Comparison of ENCODE assay signal across 22 mouse cellular contexts in genomic region chr11:46889093-46889492, GRCm38 (mm10).
DNase-seq lines count a peak whose midpoint lies in the region; ATAC-seq and TF ChIP-seq lines count a peak whose summit lies in the region.
"Had no signal": no experiment of that assay in that cellular context is flagged by ENCODE, and none has a peak within 500 bp of the region (broad histone marks: within the 10 kb centered on the region; RNA-seq: fewer than 3 reads in every experiment).

No protein-coding gene starts in this region.

- no peak for TF ChIP-seq CTCF in kidney, postnatal 0 days (IDR thresholded peaks at IDR 0.05; ENCODE audit: low read depth)
- TF ChIP-seq CTCF in kidney, adult 2 months (conservative IDR thresholded peaks at IDR 0.05; ENCODE audit: insufficient read depth, insufficient read length, low read depth, low read length), result no peak

- no peak overlapping the region for H3K9ac ChIP-seq in kidney, embryonic 14.5 days (ENCODE audit: low read depth, low read length)
- H3K9ac ChIP-seq in kidney, embryonic 15.5 days, result no peak overlapping the region
- no peak overlapping the region for H3K9ac ChIP-seq in kidney, embryonic 16.5 days (replicated peaks; ENCODE audit: low read length)
- H3K9ac ChIP-seq in kidney, postnatal 0 days (ENCODE audit: low read depth, low read length), result no peak overlapping the region

- no peaks in the 10 kb centered on the region for H3K36me3 ChIP-seq in kidney, embryonic 14.5 days (ENCODE audit: control insufficient read depth, insufficient read depth, low read length)
- H3K36me3 ChIP-seq in kidney, embryonic 15.5 days, result no peaks in the 10 kb centered on the region
- H3K36me3 ChIP-seq in kidney, embryonic 16.5 days (ENCODE audit: insufficient read depth, low read length), result no peaks in the 10 kb centered on the region
- no peaks in the 10 kb centered on the region for H3K36me3 ChIP-seq in kidney, postnatal 0 days (ENCODE audit: insufficient read depth, low read length)
- H3K36me3 ChIP-seq in kidney, adult 2 months (ENCODE audit: control insufficient read depth, insufficient read depth, low read length), result no peaks in the 10 kb centered on the region
- H3K36me3 ChIP-seq: G1E had no signal

- no peak for TF ChIP-seq POLR2A in kidney, adult 2 months (IDR thresholded peaks at IDR 0.05; ENCODE audit: low read depth, low read length)

- no peaks in the 10 kb centered on the region for H3K9me3 ChIP-seq in kidney, embryonic 14.5 days (ENCODE audit: control insufficient read depth, low read length)
- H3K9me3 ChIP-seq in kidney, embryonic 15.5 days (replicated peaks), result no peaks in the 10 kb centered on the region
- H3K9me3 ChIP-seq in kidney, embryonic 16.5 days (ENCODE audit: low read length), result no peaks in the 10 kb centered on the region
- no peaks in the 10 kb centered on the region for H3K9me3 ChIP-seq in kidney, postnatal 0 days (replicated peaks; ENCODE audit: low read length)
- H3K9me3 ChIP-seq: G1E had no signal

- no peak overlapping the region for H3K4me3 ChIP-seq in kidney, embryonic 14.5 days (ENCODE audit: low read length)
- no peak overlapping the region for H3K4me3 ChIP-seq in kidney, embryonic 15.5 days (replicated peaks)
- no peak overlapping the region for H3K4me3 ChIP-seq in kidney, embryonic 16.5 days (ENCODE audit: low read length)
- no peak overlapping the region for H3K4me3 ChIP-seq in kidney, postnatal 0 days (replicated peaks; ENCODE audit: low read depth, low read length)
- H3K4me3 ChIP-seq in kidney, adult 2 months (ENCODE audit: insufficient read depth, low read depth, low read length), result no peak overlapping the region

- H3K4me2 ChIP-seq in kidney, embryonic 14.5 days (replicated peaks; ENCODE audit: low read depth, low read length), result no peak overlapping the region
- H3K4me2 ChIP-seq in kidney, embryonic 15.5 days, result no peak overlapping the region
- no peak overlapping the region for H3K4me2 ChIP-seq in kidney, embryonic 16.5 days (replicated peaks; ENCODE audit: low read depth, low read length)
- no peak overlapping the region for H3K4me2 ChIP-seq in kidney, postnatal 0 days (ENCODE audit: low read length)

- no peaks in the 10 kb centered on the region for H3K4me1 ChIP-seq in kidney, embryonic 14.5 days (ENCODE audit: control insufficient read depth, insufficient read depth, low read length)
- H3K4me1 ChIP-seq in kidney, embryonic 15.5 days, result no peaks in the 10 kb centered on the region
- no peaks in the 10 kb centered on the region for H3K4me1 ChIP-seq in kidney, embryonic 16.5 days (ENCODE audit: insufficient read depth, low read length)
- no peaks in the 10 kb centered on the region for H3K4me1 ChIP-seq in kidney, postnatal 0 days (replicated peaks; ENCODE audit: insufficient read depth, low read length)
- H3K4me1 ChIP-seq in kidney, adult 2 months (ENCODE audit: control insufficient read depth, insufficient read depth, low read length), result no peaks in the 10 kb centered on the region

- DNase-seq in kidney, postnatal 10 days, result no peak
- no peak for DNase-seq in kidney, adult 9 months
- no peak for DNase-seq in kidney, adult 11 months
- DNase-seq in kidney, postnatal 0 days (ENCODE audit: low spot score), result peak; percentile 42
- DNase-seq in kidney, adult 2 months, result no peak
- DNase-seq: adrenal gland, adult 2 months; adrenal gland, adult 8-10 months; adrenal gland, postnatal 10 days; adrenal gland, postnatal 14 days; adrenal gland, postnatal 25 days; adrenal gland, postnatal 36 days; B cell, adult 2 months; cerebellum, adult 11 months; cerebellum, adult 11-12 months had no signal

- 43% methylated on average over 3 of the region's 3 CpGs for WGBS in kidney, embryonic 14.5 days
- WGBS in kidney, embryonic 15.5 days, result 34% methylated on average over 3 of the region's 3 CpGs
- WGBS in kidney, embryonic 16.5 days, result 43% methylated on average over 3 of the region's 3 CpGs
- 45% methylated on average over 3 of the region's 3 CpGs for WGBS in kidney, postnatal 0 days
- WGBS in kidney, adult 2 months, result 51% methylated on average over 3 of the region's 3 CpGs

- H3K27ac ChIP-seq in kidney, embryonic 14.5 days (ENCODE audit: low read depth, low read length), result no peak overlapping the region
- no peak overlapping the region for H3K27ac ChIP-seq in kidney, embryonic 15.5 days
- H3K27ac ChIP-seq in kidney, embryonic 16.5 days (ENCODE audit: low read length), result no peak overlapping the region
- H3K27ac ChIP-seq in kidney, postnatal 0 days, result no peak overlapping the region
- no peak overlapping the region for H3K27ac ChIP-seq in kidney, adult 2 months (ENCODE audit: insufficient read depth, low read depth, low read length)

- peak; percentile 75; the same call in 1 of the 2 replicates for ATAC-seq in kidney, embryonic 14.5 days (ENCODE audit: low FRiP score, low TSS enrichment)
- peak; percentile 82 for ATAC-seq in kidney, embryonic 15.5 days (replicated peaks; ENCODE audit: low FRiP score)
- 0 out of 2 replicates have a peak, but pooled peaks have one; percentile 49 for ATAC-seq in kidney, embryonic 16.5 days (ENCODE audit: low FRiP score, low TSS enrichment)
- no peak for ATAC-seq in kidney, postnatal 0 days (replicated peaks; ENCODE audit: low FRiP score, low read depth)
- ATAC-seq: activated CD4-positive, CD25-positive, alpha-beta regulatory T cell, adult 4 months; CD4-positive, CD25-positive, alpha-beta regulatory T cell, adult 4 months; Patski had no signal

- H3K27me3 ChIP-seq in kidney, embryonic 14.5 days (ENCODE audit: control insufficient read depth, insufficient read depth, low read length), result no peaks in the 10 kb centered on the region
- no peaks in the 10 kb centered on the region for H3K27me3 ChIP-seq in kidney, embryonic 15.5 days
- H3K27me3 ChIP-seq in kidney, embryonic 16.5 days (ENCODE audit: insufficient read depth, low read length), result no peaks in the 10 kb centered on the region
- no peaks in the 10 kb centered on the region for H3K27me3 ChIP-seq in kidney, postnatal 0 days (ENCODE audit: insufficient read depth, low read length)
- no peaks in the 10 kb centered on the region for H3K27me3 ChIP-seq in kidney, adult 2 months (replicated peaks; ENCODE audit: control insufficient read depth, insufficient read depth, low read length)
- H3K27me3 ChIP-seq: CH12.LX had no signal
